Mouse (Mus musculus) adrenal gland, postnatal 4 days (tissue): Measurements from ENCODE around the gene Dgkd. TPM values are rescaled to one million over a fixed set of nuclear protein-coding genes. Genes with fewer than 3 reads are reported as not detected.
"Not testable (repeated sequence)": the region's sequence is repeated elsewhere in the genome, so short reads cannot be mapped to it uniquely, and the experiment has no call there.

ENCODE experiments used
- DNase-seq, 2 experiments: peaks; one replicate each; pipeline ENCODE4 v3.0.0; 2021 to 2022; ENCODE audit warnings: low spot score in 2 of 2, mixed read lengths in 2 of 2
- long read RNA-seq, 2 experiments: library from polyadenylated mRNA; stranded (forward); transcript quantifications; one replicate each; pipeline ENCODE4 v2.0.0; 2021
- total RNA-seq, 2 experiments: library from RNA; stranded (reverse); gene quantifications; 2 replicates each; pipeline ENCODE4 v1.2.3; 2021

The Dgkd gene
- total RNA-seq = 10 to 100 TPM; 63.1 to 64.2 TPM
- long read RNA-seq, experiment 1, full-length matches to known transcripts = 8 of 25 reads
- long read RNA-seq, experiment 1, partial matches to known transcripts = 7 of 25 reads
- long read RNA-seq, experiment 1, other reads (novel, unspliced or antisense) = 10 of 25 reads
- long read RNA-seq, experiment 2, full-length matches to known transcripts = 51 of 99 reads
- long read RNA-seq, experiment 2, partial matches to known transcripts = 25 of 99 reads
- long read RNA-seq, experiment 2, other reads (novel, unspliced or antisense) = 23 of 99 reads

- peak; percentile 55 to 56 for DNase-seq
Measured at GRCm38 (mm10) chr1:87852892-87853600, at the start of gene Dgkd. TSS of gene Dgkd (plus strand) at chr1:87853287.

- no peak for DNase-seq
Measured at GRCm38 (mm10) chr1:87803576-87803975, 49.5 kb upstream of the Dgkd start, which contains the start of gene Sag. TSS of gene Sag (plus strand) at chr1:87803680.

- DNase-seq = no peak
Measured at GRCm38 (mm10) chr1:87807751-87808150, 45.3 kb upstream of the Dgkd start.

GRCm38 (mm10) chr1:87811391-87811790 lies 41.7 kb upstream of the Dgkd start:
- no peak for DNase-seq

- no peak for DNase-seq
Measured at GRCm38 (mm10) chr1:87812061-87812460, 41.0 kb upstream of the Dgkd start.

- no peak for DNase-seq
Measured at GRCm38 (mm10) chr1:87813155-87813554, 39.9 kb upstream of the Dgkd start.

- no peak for DNase-seq
Measured at GRCm38 (mm10) chr1:87813681-87814080, 39.4 kb upstream of the Dgkd start.

GRCm38 (mm10) chr1:87824420-87824995 lies 28.6 kb upstream of the Dgkd start:
- no peak for DNase-seq

GRCm38 (mm10) chr1:87825281-87825680 lies 27.8 kb upstream of the Dgkd start:
- no peak for DNase-seq

- no peak for DNase-seq
Measured at GRCm38 (mm10) chr1:87825991-87826390, 27.1 kb upstream of the Dgkd start.

GRCm38 (mm10) chr1:87826474-87826873 lies 26.6 kb upstream of the Dgkd start:
- no peak for DNase-seq

- DNase-seq = not testable (repeated sequence)
Measured at GRCm38 (mm10) chr1:87827476-87827875, 25.6 kb upstream of the Dgkd start.

- peak in 1 of 2 experiments; percentile 13 for DNase-seq
Measured at GRCm38 (mm10) chr1:87828185-87828584, 24.9 kb upstream of the Dgkd start.

- DNase-seq = no peak
Measured at GRCm38 (mm10) chr1:87828926-87829580, 24.0 kb upstream of the Dgkd start.

GRCm38 (mm10) chr1:87829621-87830211 lies 23.4 kb upstream of the Dgkd start:
- no peak for DNase-seq

- no peak for DNase-seq
Measured at GRCm38 (mm10) chr1:87836453-87836852, 16.6 kb upstream of the Dgkd start.

- no peak for DNase-seq
Measured at GRCm38 (mm10) chr1:87837018-87837417, 16.1 kb upstream of the Dgkd start.

- no peak for DNase-seq
Measured at GRCm38 (mm10) chr1:87840411-87841208, 12.5 kb upstream of the Dgkd start.

- no peak for DNase-seq
Measured at GRCm38 (mm10) chr1:87846801-87847474, 6.1 kb upstream of the Dgkd start.
